Mouse (Mus musculus) right cerebral cortex, postnatal 36 days (tissue): ENCODE data around the gene Rmi2.
"Not testable (repeated sequence)": the region's sequence is repeated elsewhere in the genome, so short reads cannot be mapped to it uniquely, and the experiment has no call there.

Experiments
- DNase-seq, 2 experiments: peaks; one replicate each; pipeline ENCODE4 v3.0.0; 2022; ENCODE audit warnings: low spot score in 2 of 2, mixed read lengths in 1 of 2

Rmi2 gene

DNA sequence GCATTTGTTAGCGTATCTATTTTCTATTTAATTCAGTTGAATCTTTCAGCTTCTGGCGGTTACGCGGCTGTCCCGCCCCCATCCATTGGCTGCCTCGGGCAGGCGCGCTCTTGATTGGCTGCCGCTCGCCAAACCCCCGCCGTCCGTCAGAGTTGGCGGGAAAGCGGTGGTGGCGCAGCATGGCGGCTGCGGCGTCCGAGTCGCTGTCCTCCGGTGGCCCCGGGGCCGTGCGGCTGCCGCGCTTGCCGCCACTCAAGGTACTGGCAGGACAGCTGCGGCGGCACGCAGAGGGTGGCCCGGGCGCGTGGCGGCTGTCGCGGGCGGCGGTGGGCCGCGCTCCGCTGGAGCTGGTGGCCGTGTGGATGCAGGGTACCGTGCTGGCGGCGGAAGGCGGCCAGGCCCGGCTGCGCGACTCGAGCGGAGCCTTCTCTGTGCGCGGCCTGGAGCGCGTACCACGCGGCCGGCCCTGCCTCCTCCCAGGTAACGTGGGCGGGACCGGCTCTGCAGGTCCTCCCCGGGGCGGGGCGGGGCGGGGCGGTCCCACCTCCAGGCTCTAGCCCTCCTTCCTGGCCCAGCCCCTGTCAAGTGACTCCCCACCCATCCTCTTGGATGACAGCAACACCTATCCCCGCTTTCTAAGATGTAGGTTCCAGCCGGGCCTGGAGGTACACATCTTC is at the start of gene Rmi2:
Gene Rmi2 (plus strand): TSS at position 149 of the 677 bp plus-strand sequence.
- peak; percentile 61 to 69 for DNase-seq

- DNase-seq: peak; percentile 68 to 72
Measured at GRCm38 (mm10) chr16:10785371-10786231, 49.3 kb upstream of the Rmi2 start, which contains the start of gene Socs1. TSS of gene Socs1 (minus strand) at chr16:10785536.

GRCm38 (mm10) chr16:10786288-10786687 is 48.6 kb upstream of the Rmi2 start:
- DNase-seq: peak; percentile 77 to 79

- no peak for DNase-seq
Measured at GRCm38 (mm10) chr16:10786782-10787547, 47.9 kb upstream of the Rmi2 start.

GRCm38 (mm10) chr16:10787548-10788058 is 47.3 kb upstream of the Rmi2 start:
- DNase-seq: no peak

GRCm38 (mm10) chr16:10788271-10788670 is 46.6 kb upstream of the Rmi2 start, which contains the start of gene Tnp2:
TSS of gene Tnp2 (minus strand) at chr16:10788660.
- no peak for DNase-seq

DNA sequence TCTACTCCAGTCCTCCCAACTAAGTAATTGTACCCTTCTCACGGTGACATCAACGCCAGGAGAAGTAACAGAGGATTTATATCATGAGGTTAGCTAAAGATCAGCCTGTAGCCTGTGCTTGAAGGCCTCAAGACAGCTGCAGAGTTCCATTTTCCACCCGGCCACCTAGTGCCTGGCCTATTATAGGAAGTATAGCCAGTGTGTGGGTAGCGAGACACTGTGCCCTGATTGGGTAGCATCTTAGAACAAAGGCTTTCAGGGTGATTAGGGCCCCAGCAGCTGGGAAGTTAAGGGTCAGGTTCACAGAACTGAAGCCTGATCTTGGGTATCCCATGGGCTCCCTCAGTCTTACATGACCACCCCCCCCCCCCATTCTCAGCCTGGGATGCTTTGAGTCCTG is 46.0 kb upstream of the Rmi2 start:
- DNase-seq: no peak

GRCm38 (mm10) chr16:10790702-10791101 is 44.2 kb upstream of the Rmi2 start, which contains the start of gene Prm3:
TSS of gene Prm3 (minus strand) at chr16:10790914.
- DNase-seq: no peak

DNA sequence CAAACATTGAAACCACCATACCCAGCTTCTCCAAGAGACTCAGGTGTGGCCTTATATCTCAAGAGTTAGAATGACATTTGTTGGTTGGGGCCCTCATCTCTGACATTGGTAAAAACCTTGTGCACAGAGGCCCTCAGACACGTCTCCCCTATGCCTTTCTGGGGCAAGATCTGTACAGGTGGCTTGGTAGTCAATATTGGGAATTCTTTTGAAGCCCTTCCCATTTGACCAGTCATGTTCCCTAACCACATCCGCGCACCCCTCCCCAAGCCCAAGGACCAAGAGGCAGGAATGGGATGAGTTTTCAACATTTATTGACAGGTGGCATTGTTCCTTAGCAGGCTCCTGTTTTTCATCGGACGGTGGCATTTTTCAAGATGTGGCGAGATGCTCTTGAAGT is 38.8 kb upstream of the Rmi2 start, which contains the start of gene Prm2:
Gene Prm2 (minus strand): TSS at position 101 of the 400 bp plus-strand sequence.
- no peak for DNase-seq

- not testable (repeated sequence) for DNase-seq
Measured at GRCm38 (mm10) chr16:10802420-10802819, 32.4 kb upstream of the Rmi2 start.

DNA sequence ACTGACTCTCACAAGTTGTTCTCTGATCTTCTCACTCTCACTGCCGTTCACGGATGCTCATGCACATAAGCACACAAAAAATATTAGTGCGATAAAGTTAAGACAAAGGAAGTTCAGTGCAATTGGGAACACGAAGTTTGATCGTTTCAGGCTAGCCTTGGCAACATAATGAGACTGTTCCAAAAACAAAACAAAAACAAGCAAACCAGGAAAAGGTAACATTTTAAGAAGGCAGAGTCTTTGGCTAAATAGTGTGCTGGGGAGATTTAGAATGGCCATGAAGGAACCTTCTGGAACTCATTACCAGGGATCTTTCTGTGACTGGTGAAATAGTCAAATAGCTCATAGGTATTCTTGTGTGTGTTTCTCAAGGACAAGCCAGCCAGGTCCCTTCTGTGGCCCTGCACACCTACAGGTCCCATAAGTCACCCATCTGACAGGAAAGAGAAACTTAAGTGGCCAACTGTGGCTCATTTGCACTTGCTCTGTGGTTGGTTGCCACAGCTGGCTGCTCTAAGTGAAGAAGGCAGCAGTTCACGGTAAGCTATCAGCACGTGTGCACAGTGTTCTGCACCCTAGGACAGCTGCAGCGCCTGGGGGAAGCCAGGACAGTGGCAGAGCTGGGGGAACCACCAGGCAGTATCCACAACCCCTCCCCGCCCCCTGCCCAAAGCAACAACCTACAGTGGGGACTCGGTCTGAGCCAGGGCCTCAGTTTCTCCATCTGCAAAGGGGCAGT is 28.9 kb upstream of the Rmi2 start, which contains the start of gene Prm1:
Gene Prm1 (minus strand): TSS at position 51 of the 739 bp plus-strand sequence.
- no peak for DNase-seq

GRCm38 (mm10) chr16:10810376-10810775 is 24.5 kb upstream of the Rmi2 start:
- no peak for DNase-seq

DNA sequence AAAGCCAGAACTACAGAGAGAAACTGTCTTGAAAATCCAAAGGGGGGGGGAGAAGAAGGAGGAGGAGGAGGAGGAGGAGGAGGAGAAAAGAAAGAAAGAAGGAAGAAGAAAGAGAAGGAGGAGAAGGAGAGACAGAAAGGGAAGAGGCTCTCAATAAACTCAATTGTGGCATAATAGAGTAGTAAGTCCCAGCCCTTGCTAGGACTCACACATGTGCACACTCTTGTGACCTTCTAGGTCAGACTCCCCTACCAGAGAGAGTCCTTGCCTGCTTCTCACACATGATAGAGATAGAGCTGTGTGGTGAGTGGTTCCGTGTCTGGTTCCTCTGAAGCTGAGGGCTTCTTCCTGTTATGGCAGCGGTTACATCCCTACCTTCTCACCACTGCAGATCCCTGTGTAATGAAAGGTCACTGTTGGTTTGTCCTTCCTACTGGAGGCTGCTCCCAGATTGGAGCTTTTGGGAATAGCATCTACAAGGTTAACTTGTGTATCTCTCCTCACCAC is 21.9 kb upstream of the Rmi2 start, which contains the start of gene Gm11172:
Gene Gm11172 (plus strand): TSS at position 51 of the 507 bp plus-strand sequence.
- DNase-seq: no peak

DNA sequence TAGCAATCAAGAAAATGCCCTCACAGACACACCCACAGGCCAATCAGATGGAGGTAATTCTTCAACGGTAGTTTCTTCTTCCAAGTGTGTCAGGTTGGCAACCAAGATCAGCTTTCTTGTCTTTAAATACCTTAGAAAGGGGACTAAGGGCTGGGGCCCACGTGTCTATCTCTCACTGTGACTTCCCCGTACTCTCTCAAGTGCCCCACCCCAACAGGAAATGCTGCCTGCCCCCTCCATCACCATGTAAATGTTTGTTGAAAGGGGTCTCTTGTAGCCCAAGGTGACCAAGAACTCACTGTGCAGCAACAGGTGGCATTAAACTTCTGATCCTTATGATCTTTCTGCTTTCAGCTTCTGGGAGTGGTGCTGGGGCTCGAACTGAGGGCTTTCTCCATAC is 21.1 kb upstream of the Rmi2 start:
- DNase-seq: no peak

GRCm38 (mm10) chr16:10814864-10815263 is 20.0 kb upstream of the Rmi2 start:
- no peak for DNase-seq

GRCm38 (mm10) chr16:10818579-10819135 is 16.2 kb upstream of the Rmi2 start:
- no peak for DNase-seq

DNA sequence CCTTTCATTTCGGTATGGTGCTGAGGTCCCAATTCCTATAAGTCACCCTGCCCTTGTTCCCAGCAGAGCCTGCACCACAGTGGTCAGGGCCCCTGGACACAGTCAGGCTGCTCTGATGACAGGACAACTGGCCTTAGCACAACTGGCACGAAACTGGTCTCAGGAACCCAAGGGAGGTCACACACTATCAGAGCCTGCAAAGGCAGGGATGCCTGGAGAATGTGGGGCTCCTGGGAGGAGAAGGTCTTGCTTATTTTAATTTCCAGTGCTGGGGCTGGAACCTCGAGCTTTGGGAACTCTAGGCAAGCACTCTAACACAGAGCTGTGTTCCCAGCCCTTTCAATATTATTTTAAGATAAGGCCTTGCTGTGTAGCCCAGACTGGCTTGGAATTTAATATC is 14.9 kb upstream of the Rmi2 start:
- DNase-seq: no peak

GRCm38 (mm10) chr16:10821387-10821786 is 13.5 kb upstream of the Rmi2 start:
- DNase-seq: no peak

- DNase-seq: no peak
Measured at GRCm38 (mm10) chr16:10824536-10824935, 10.3 kb upstream of the Rmi2 start.

- no peak for DNase-seq
Measured at GRCm38 (mm10) chr16:10825840-10826239, 9.0 kb upstream of the Rmi2 start.
